Mouse (Mus musculus): ENCODE results near the gene Cdk14. TPM values are rescaled to one million over a fixed set of nuclear protein-coding genes. Genes with fewer than 3 reads are reported as not detected.
"Not testable (repeated sequence)": the region's sequence is repeated elsewhere in the genome, so short reads cannot be mapped to it uniquely, and the experiment has no call there.

The Cdk14 gene
- polyA plus RNA-seq, 1 experiment from 2014 or later, result 25.5 TPM

DNA sequence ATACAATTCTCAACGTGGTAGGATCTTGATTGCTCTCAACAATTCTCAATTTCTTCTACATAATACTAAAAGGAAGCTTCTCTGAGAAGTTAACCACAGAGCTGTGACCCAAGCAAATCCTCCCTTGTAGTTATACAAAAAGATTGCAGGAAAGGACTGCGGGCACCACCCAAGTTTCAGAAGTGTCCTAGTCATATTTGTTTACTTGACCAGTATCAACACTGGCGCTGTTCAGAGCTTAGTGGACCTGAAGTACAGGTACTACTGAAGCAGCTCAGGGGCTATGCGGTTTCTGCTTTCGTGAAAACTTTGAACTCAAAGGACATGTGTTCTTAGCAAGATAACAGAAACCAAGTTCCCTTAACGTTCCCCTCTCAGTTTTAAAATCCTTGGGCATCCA, 172.4 kb downstream of the Cdk14 start:
- H3K9me3 ChIP-seq (ENCODE audit: control insufficient read depth, low read length), result no peaks in the 10 kb centered on the region

DNA sequence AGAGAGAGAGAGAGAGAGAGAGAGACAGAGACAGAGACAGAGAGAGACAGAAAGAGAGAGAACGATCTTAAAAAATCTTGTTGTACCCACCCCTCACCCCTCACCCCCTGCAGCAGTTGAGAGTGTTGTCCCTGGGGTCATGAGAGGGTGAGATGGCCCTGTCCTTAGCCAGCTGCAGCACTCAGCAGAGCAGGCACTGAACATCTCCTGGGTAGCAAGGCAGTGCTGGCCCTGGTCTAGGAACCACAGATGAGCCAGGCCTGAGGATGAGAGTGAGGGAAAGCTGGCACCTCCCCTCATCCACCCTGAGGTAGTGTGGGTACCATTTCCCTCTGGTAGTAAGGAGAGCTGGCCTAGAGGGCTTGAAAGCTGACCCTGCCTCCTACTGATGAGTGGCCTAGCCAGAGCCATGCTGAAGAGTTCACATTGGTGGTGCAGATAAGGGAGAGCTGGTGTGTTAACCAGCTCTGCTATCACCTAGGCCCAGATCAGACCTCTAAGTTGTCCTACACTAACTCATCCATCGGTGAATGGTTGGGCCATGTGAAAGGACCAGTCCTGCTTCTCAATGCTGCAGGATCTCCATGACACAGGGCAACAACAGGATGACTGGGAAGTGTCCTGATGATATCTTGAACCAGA, 173.5 kb downstream of the Cdk14 start:
- H3K27ac ChIP-seq (ENCODE audit: low read depth, low read length), result no peak overlapping the region
- H3K4me3 ChIP-seq (ENCODE audit: low read depth, low read length), result no peak overlapping the region
- H3K9ac ChIP-seq (ENCODE audit: low read length), result no peak overlapping the region
- no peaks in the 10 kb centered on the region for H3K9me3 ChIP-seq (ENCODE audit: control insufficient read depth, low read length)
- no peaks in the 10 kb centered on the region for H3K36me3 ChIP-seq (ENCODE audit: control insufficient read depth, insufficient read depth, low read length)
- ATAC-seq (ENCODE audit: low FRiP score) (peak; percentile 24; the same call in 1 of the 2 replicates), DNase-seq (ENCODE audit: low spot score, missing footprints) (no peak)
- no peak overlapping the region for H3K4me2 ChIP-seq
- no peaks in the 10 kb centered on the region for H3K4me1 ChIP-seq (ENCODE audit: control insufficient read depth, insufficient read depth, low read length)
- WGBS, result 90% methylated on average over 2 of the region's 2 CpGs
- H3K27me3 ChIP-seq (ENCODE audit: control insufficient read depth, insufficient read depth, low read length), result no peaks in the 10 kb centered on the region

More for the DNA sequence above, 172.4 kb downstream of the Cdk14 start:
- DNase-seq (ENCODE audit: low spot score, missing footprints) (no peak), ATAC-seq (ENCODE audit: low FRiP score) (no peak)
- Histone ChIP-seq H3K4me3 (ENCODE audit: low read depth, low read length) (no peak overlapping the region), H3K4me1 (ENCODE audit: control insufficient read depth, insufficient read depth, low read length) (no peaks in the 10 kb centered on the region), H3K27me3 (ENCODE audit: control insufficient read depth, insufficient read depth, low read length) (no peaks in the 10 kb centered on the region), H3K9ac (ENCODE audit: low read length) (no peak overlapping the region), H3K27ac (ENCODE audit: low read depth, low read length) (no peak overlapping the region), H3K36me3 (ENCODE audit: control insufficient read depth, insufficient read depth, low read length) (no peaks in the 10 kb centered on the region), H3K4me2 (no peak overlapping the region)
- WGBS, result 91% methylated on average over 6 of the region's 6 CpGs

DNA sequence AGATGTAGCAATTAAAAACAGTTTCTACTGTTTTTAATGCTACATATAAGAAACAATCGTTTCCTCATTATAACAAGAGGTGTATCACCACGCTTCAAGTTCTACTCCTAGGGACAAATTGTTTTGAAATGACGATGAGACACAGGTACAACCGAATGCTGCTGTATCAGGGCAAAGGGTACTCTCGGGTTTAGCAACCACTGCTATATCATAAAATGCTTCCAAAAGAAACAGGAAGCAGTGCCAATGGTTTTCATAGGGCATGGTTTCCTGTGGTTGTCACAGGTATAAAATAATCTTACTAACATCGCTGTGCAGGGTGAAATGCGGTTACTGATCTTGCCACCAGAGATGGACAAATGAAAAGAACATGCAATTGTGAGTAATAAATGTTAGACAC, 174.9 kb downstream of the Cdk14 start:
- WGBS, result 92% methylated on average over 7 of the region's 7 CpGs
- Histone ChIP-seq H3K27me3 (ENCODE audit: control insufficient read depth, insufficient read depth, low read length) (no peaks in the 10 kb centered on the region), H3K27ac (ENCODE audit: low read depth, low read length) (no peak overlapping the region), H3K9ac (ENCODE audit: low read length) (no peak overlapping the region), H3K4me3 (ENCODE audit: low read depth, low read length) (no peak overlapping the region), H3K4me1 (ENCODE audit: control insufficient read depth, insufficient read depth, low read length) (no peaks in the 10 kb centered on the region), H3K36me3 (ENCODE audit: control insufficient read depth, insufficient read depth, low read length) (no peaks in the 10 kb centered on the region), H3K4me2 (no peak overlapping the region), H3K9me3 (ENCODE audit: control insufficient read depth, low read length) (no peaks in the 10 kb centered on the region)
- ATAC-seq (ENCODE audit: low FRiP score) (no peak), DNase-seq (ENCODE audit: low spot score, missing footprints) (no peak)

DNA sequence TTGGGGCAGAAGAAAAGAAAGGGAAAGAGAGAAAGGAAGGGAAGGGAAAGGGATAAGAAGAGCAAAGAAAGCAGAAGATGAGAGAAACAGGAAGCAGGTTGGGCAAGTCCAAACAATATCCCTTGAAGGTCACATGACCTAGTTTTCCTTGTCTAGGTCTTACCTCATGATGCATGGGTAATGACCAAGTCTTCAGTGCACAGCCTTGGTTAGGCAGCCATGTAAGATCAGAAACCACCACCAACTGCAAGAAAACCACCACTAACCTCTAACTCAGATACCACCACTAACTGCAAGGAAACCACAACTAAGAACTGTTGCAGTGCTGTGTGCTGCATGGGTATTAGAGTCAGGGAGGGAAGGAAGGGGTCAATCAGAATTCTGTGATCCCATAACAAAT, 176.5 kb downstream of the Cdk14 start:
- no peak overlapping the region for H3K9ac ChIP-seq (ENCODE audit: low read length)
- no peak overlapping the region for H3K4me2 ChIP-seq
- H3K9me3 ChIP-seq (ENCODE audit: control insufficient read depth, low read length), result no peaks in the 10 kb centered on the region
- DNase-seq (ENCODE audit: low spot score, missing footprints), result no peak
- no peaks in the 10 kb centered on the region for H3K27me3 ChIP-seq (ENCODE audit: control insufficient read depth, insufficient read depth, low read length)
- ATAC-seq (ENCODE audit: low FRiP score), result no peak
- no peaks in the 10 kb centered on the region for H3K36me3 ChIP-seq (ENCODE audit: control insufficient read depth, insufficient read depth, low read length)
- no peak overlapping the region for H3K4me3 ChIP-seq (ENCODE audit: low read depth, low read length)
- no peaks in the 10 kb centered on the region for H3K4me1 ChIP-seq (ENCODE audit: control insufficient read depth, insufficient read depth, low read length)
- no peak overlapping the region for H3K27ac ChIP-seq (ENCODE audit: low read depth, low read length)

DNA sequence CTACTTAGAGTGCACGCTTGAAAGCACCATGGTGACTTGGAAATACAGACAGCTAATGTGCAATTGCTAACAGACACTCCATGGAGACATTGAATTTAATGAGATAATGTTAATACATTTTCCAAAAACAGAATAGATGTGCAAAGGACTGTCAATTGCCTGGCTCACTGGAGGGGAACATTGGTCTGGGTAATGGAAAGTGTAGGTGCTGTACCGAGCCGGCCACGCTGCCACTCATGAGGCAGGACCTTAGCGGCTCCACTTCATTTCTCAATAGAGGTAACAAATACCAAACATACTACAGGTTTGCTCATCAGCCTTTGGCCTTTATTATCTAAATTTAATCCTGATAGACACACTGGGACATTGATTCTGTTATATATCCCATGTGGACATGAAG, 177.4 kb downstream of the Cdk14 start:
- H3K27me3 ChIP-seq (ENCODE audit: control insufficient read depth, insufficient read depth, low read length), result no peaks in the 10 kb centered on the region
- H3K4me3 ChIP-seq (ENCODE audit: low read depth, low read length), result no peak overlapping the region
- no peak overlapping the region for H3K27ac ChIP-seq (ENCODE audit: low read depth, low read length)
- H3K9ac ChIP-seq (ENCODE audit: low read length), result no peak overlapping the region
- ATAC-seq (ENCODE audit: low FRiP score), result no peak
- no peaks in the 10 kb centered on the region for H3K4me1 ChIP-seq (ENCODE audit: control insufficient read depth, insufficient read depth, low read length)
- H3K9me3 ChIP-seq (ENCODE audit: control insufficient read depth, low read length), result no peaks in the 10 kb centered on the region
- DNase-seq (ENCODE audit: low spot score, missing footprints), result no peak
- no peak overlapping the region for H3K4me2 ChIP-seq
- H3K36me3 ChIP-seq (ENCODE audit: control insufficient read depth, insufficient read depth, low read length), result no peaks in the 10 kb centered on the region
- 90% methylated on average over 5 of the region's 5 CpGs for WGBS

DNA sequence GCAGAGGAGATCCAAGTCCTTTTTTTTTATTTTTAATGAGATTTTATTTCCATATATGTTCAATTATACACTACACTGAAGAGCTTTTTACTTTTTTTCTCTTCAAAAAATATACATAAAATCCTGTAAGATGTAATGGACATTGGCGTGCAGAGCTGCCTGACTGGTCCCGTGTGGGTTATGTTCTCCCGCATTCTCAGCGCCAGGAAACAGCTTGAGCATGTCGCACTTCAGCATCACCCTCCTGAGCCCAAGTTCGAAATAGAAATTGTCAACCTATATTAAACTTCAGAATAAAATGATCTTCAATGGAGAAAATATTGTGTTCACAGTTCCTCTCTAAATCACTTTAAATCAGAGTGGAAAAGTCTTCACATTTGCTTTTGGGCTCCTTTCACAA, 179.0 kb downstream of the Cdk14 start:
- 91% methylated on average over 6 of the region's 6 CpGs for WGBS
- DNase-seq (ENCODE audit: low spot score, missing footprints) (no peak), ATAC-seq (ENCODE audit: low FRiP score) (no peak)
- no peaks in the 10 kb centered on the region for H3K36me3 ChIP-seq (ENCODE audit: control insufficient read depth, insufficient read depth, low read length)
- H3K27me3 ChIP-seq (ENCODE audit: control insufficient read depth, insufficient read depth, low read length), result no peaks in the 10 kb centered on the region
- H3K4me2 ChIP-seq, result no peak overlapping the region
- H3K9ac ChIP-seq (ENCODE audit: low read length), result no peak overlapping the region
- peaks cover 3% of the 10 kb centered on the region; the same call in 1 of the 2 replicates for H3K9me3 ChIP-seq (ENCODE audit: control insufficient read depth, low read length)
- no peaks in the 10 kb centered on the region for H3K4me1 ChIP-seq (ENCODE audit: control insufficient read depth, insufficient read depth, low read length)
- no peak overlapping the region for H3K4me3 ChIP-seq (ENCODE audit: low read depth, low read length)
- no peak overlapping the region for H3K27ac ChIP-seq (ENCODE audit: low read depth, low read length)

DNA sequence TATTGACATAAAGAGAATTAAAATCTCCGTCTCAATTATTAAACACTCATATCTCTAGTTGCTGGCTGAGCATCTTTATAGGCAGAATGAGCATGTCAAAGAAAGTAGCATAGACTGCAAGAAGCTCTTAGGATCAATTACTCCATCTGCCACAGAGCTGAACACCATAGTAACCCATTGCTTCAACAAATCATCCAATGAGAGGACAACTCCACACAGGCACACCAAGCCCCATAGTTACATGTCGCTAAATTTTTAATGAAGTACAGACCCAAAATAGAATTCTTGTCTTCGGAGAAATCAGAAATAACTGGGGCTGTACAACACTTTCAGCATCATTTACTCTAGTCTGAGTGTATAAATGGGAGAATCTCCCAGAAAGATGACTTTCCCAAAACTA, 180.0 kb downstream of the Cdk14 start:
- Histone ChIP-seq H3K27ac (ENCODE audit: low read depth, low read length) (no peak overlapping the region), H3K36me3 (ENCODE audit: control insufficient read depth, insufficient read depth, low read length) (no peaks in the 10 kb centered on the region), H3K9me3 (ENCODE audit: control insufficient read depth, low read length) (peaks cover 3% of the 10 kb centered on the region; the same call in 1 of the 2 replicates), H3K4me1 (ENCODE audit: control insufficient read depth, insufficient read depth, low read length) (no peaks in the 10 kb centered on the region), H3K4me3 (ENCODE audit: low read depth, low read length) (no peak overlapping the region), H3K27me3 (ENCODE audit: control insufficient read depth, insufficient read depth, low read length) (no peaks in the 10 kb centered on the region), H3K4me2 (no peak overlapping the region), H3K9ac (ENCODE audit: low read length) (no peak overlapping the region)
- 93% methylated on average over 3 of the region's 3 CpGs for WGBS
- no peak for DNase-seq (ENCODE audit: low spot score, missing footprints)
- ATAC-seq (ENCODE audit: low FRiP score), result no peak

DNA sequence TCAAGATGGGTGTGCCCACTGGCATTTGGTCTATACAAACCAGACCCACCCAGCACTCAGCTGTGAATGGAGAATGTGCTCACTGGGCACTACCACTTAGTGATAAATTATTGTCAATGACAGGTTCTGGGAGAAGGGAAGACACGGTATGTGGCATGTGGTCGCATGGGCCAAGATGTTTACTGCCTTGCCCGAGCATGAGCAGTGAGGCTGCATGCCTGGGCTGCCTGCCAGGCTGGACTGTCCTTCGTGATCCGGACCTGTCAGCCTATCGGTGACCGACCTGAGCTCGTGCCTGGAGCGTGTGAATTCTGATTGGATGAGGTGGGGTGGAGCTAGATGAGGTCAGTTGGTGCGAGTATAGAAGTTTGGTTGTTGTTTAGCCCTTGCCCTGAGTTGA, 185.2 kb downstream of the Cdk14 start:
- WGBS, result 95% methylated on average over 10 of the region's 10 CpGs
- H3K9me3 ChIP-seq (ENCODE audit: control insufficient read depth, low read length); H3K27me3 ChIP-seq (ENCODE audit: control insufficient read depth, insufficient read depth, low read length); H3K36me3 ChIP-seq (ENCODE audit: control insufficient read depth, insufficient read depth, low read length); DNase-seq (ENCODE audit: low spot score, missing footprints); H3K4me2 ChIP-seq; H3K27ac ChIP-seq (ENCODE audit: low read depth, low read length); ATAC-seq (ENCODE audit: low FRiP score); H3K4me3 ChIP-seq (ENCODE audit: low read depth, low read length); H3K9ac ChIP-seq (ENCODE audit: low read length); H3K4me1 ChIP-seq (ENCODE audit: control insufficient read depth, insufficient read depth, low read length): not testable (repeated sequence)

DNA sequence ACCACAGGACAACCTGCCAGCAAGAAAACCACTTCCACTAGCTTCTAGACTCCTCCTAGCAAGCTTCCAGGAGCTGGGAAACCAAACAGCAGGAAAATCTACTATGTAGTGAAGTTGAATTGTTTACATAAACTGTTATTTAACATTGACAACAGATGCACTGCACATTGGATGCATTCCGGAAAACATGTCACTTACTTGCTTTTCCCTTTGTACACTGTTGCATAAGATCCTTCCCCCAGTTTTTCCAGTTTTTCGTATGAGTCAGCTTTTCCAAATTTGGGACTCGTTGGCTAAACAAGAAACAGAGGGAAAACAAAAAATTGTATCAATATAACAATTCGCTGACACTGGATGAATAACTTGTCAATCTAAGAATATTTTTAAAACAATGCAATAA, 193.1 kb downstream of the Cdk14 start:
- Histone ChIP-seq H3K4me3 (ENCODE audit: low read depth, low read length) (no peak overlapping the region), H3K9me3 (ENCODE audit: control insufficient read depth, low read length) (no peaks in the 10 kb centered on the region), H3K4me1 (ENCODE audit: control insufficient read depth, insufficient read depth, low read length) (no peaks in the 10 kb centered on the region), H3K27me3 (ENCODE audit: control insufficient read depth, insufficient read depth, low read length) (no peaks in the 10 kb centered on the region), H3K9ac (ENCODE audit: low read length) (no peak overlapping the region), H3K27ac (ENCODE audit: low read depth, low read length) (no peak overlapping the region), H3K36me3 (ENCODE audit: control insufficient read depth, insufficient read depth, low read length) (no peaks in the 10 kb centered on the region), H3K4me2 (no peak overlapping the region)
- no peak for DNase-seq (ENCODE audit: low spot score, missing footprints)
- 91% methylated on average over 4 of the region's 4 CpGs for WGBS
- no peak for ATAC-seq (ENCODE audit: low FRiP score)
